Mouse (Mus musculus) embryonic stem cell, embryonic (primary cell): ENCODE measurements around the gene Dcaf4.

Experiments
- CTCF ChIA-PET, 4 experiments: fragments of 300-600 bp in 2 of 4; fragments of 350-600 bp in 2 of 4; sonication (Branson Sonifier 250); formaldehyde crosslinking; loops; one replicate each; lab custom pipeline; 2022; ENCODE audit warnings: inconsistent platforms in 2 of 4; lab: Charles Lee
- POLR2A ChIA-PET, 4 experiments: fragments of 300-600 bp in 2 of 4; fragments of 350-600 bp in 2 of 4; sonication (Branson Sonifier 250); formaldehyde crosslinking; loops; one replicate each; lab custom pipeline; 2022; ENCODE audit warnings: antibody characterized with exemption in 4 of 4, inconsistent platforms in 1 of 4; lab: Charles Lee

Dcaf4 gene

GRCm38 (mm10) chr12:83489748-83490147 is 30.5 kb upstream of the Dcaf4 start:
- ChIA-PET POLR2A (no interaction called here), CTCF (interaction anchor here in 2 of 4 experiments (0.6 to 1.8 kb wide), 3 partner anchors 375 to 413 kb away, joined by 4 to 6 read pairs (median 4); no protein-coding TSS in a partner anchor)

- ChIA-PET POLR2A (interaction anchor here in 2 of 4 experiments (0.8 to 1.4 kb wide), 3 partner anchors 182 to 379 kb away, joined by 3 to 4 read pairs (median 3); no protein-coding TSS in a partner anchor), CTCF (interaction anchor here in 3 of 4 experiments (0.6 to 1.8 kb wide), 7 partner anchors 10 to 379 kb away, joined by 3 to 6 read pairs (median 4); no protein-coding TSS in a partner anchor)
These were observed 28.7 kb upstream of the Dcaf4 start for GRCm38 (mm10) chr12:83491609-83492008.

GRCm38 (mm10) chr12:83492808-83493207 is 27.5 kb upstream of the Dcaf4 start:
- POLR2A ChIA-PET = interaction anchor here in 1 of 4 experiments (0.7 to 0.8 kb wide), 3 partner anchors 14 to 191 kb away, joined by 3 read pairs; no protein-coding TSS in a partner anchor
- CTCF ChIA-PET = no interaction called here

- ChIA-PET POLR2A (interaction anchor here in 1 of 4 experiments (0.6 to 1.3 kb wide), 4 partner anchors 8 to 651 kb away, joined by 3 to 4 read pairs (median 3); no protein-coding TSS in a partner anchor), CTCF (interaction anchor here (0.6 to 1.4 kb wide), 7 partner anchors 9 to 1325 kb away, joined by 3 to 5 read pairs (median 3); no protein-coding TSS in a partner anchor)
These were observed 26.1 kb upstream of the Dcaf4 start for GRCm38 (mm10) chr12:83494196-83494595.

GRCm38 (mm10) chr12:83495248-83495960 is 24.9 kb upstream of the Dcaf4 start:
- CTCF ChIA-PET = interaction anchor here in 3 of 4 experiments (0.5 to 1.4 kb wide), 9 partner anchors 8 to 1330 kb away, joined by 3 to 15 read pairs (median 5); partner anchors contain the start of gene Dpf3 (in 1 of the 3)
- POLR2A ChIA-PET = interaction anchor here in 2 of 4 experiments (0.5 to 2.0 kb wide), 4 partner anchors 9 to 185 kb away, joined by 3 to 9 read pairs (median 4); no protein-coding TSS in a partner anchor

GRCm38 (mm10) chr12:83495961-83496282 is 24.3 kb upstream of the Dcaf4 start:
- ChIA-PET POLR2A (interaction anchor here in 3 of 4 experiments (0.5 to 2.0 kb wide), 9 partner anchors 10 to 425 kb away, joined by 3 to 9 read pairs (median 5); no protein-coding TSS in a partner anchor), CTCF (interaction anchor here in 3 of 4 experiments (0.6 to 1.1 kb wide), 11 partner anchors 9 to 1637 kb away, joined by 3 to 15 read pairs (median 5); partner anchors contain the start of gene Dpf3 (in 1 of the 3))

- CTCF ChIA-PET = interaction anchor here in 3 of 4 experiments (0.6 to 2.0 kb wide), 12 partner anchors 9 to 1637 kb away, joined by 3 to 15 read pairs (median 5); partner anchors contain the start of gene Dpf3 (in 1 of the 3)
- POLR2A ChIA-PET = interaction anchor here in 3 of 4 experiments (0.6 to 2.0 kb wide), 7 partner anchors 11 to 425 kb away, joined by 4 to 9 read pairs (median 5); no protein-coding TSS in a partner anchor
These were observed 23.9 kb upstream of the Dcaf4 start for GRCm38 (mm10) chr12:83496336-83496735.

GRCm38 (mm10) chr12:83496736-83497135 is 23.5 kb upstream of the Dcaf4 start:
- CTCF ChIA-PET = interaction anchor here in 2 of 4 experiments (0.6 to 2.0 kb wide), 7 partner anchors 20 to 1638 kb away, joined by 3 to 6 read pairs (median 4); no protein-coding TSS in a partner anchor
- POLR2A ChIA-PET = interaction anchor here in 3 of 4 experiments (0.6 to 2.0 kb wide), 7 partner anchors 12 to 424 kb away, joined by 4 to 9 read pairs (median 5); no protein-coding TSS in a partner anchor

GRCm38 (mm10) chr12:83497959-83498358 is 22.3 kb upstream of the Dcaf4 start:
- ChIA-PET CTCF (interaction anchor here in 2 of 4 experiments (0.5 to 2.0 kb wide), 4 partner anchors 161 to 398 kb away, joined by 3 to 5 read pairs (median 4); no protein-coding TSS in a partner anchor), POLR2A (no interaction called here)

- ChIA-PET CTCF (interaction anchor here in 1 of 4 experiments (0.6 kb wide), 1 partner anchor 65 kb away, joined by 4 read pairs; no protein-coding TSS in a partner anchor), POLR2A (no interaction called here)
These were observed 21.0 kb upstream of the Dcaf4 start for GRCm38 (mm10) chr12:83499256-83499655.

GRCm38 (mm10) chr12:83502190-83502589 is 18.1 kb upstream of the Dcaf4 start:
- ChIA-PET CTCF (interaction anchor here in 2 of 4 experiments (0.7 kb wide), 2 partner anchors 618 to 900 kb away, joined by 4 to 7 read pairs; no protein-coding TSS in a partner anchor), POLR2A (no interaction called here)

GRCm38 (mm10) chr12:83506543-83506942 is 13.7 kb upstream of the Dcaf4 start:
- ChIA-PET POLR2A (no interaction called here), CTCF (no interaction called here)

GRCm38 (mm10) chr12:83510586-83510985 is 9.7 kb upstream of the Dcaf4 start:
- ChIA-PET POLR2A (interaction anchor here in 3 of 4 experiments (0.6 to 1.5 kb wide), 5 partner anchors 10 to 475 kb away, joined by 3 to 5 read pairs (median 5); no protein-coding TSS in a partner anchor), CTCF (interaction anchor here in 3 of 4 experiments (0.6 to 0.9 kb wide), 3 partner anchors 89 to 207 kb away, joined by 3 to 5 read pairs (median 4); no protein-coding TSS in a partner anchor)

- ChIA-PET POLR2A (interaction anchor here in 2 of 4 experiments (0.5 to 1.0 kb wide), 5 partner anchors 10 to 1555 kb away, joined by 3 to 4 read pairs (median 3); no protein-coding TSS in a partner anchor), CTCF (no interaction called here)
These were observed 7.5 kb upstream of the Dcaf4 start for GRCm38 (mm10) chr12:83512783-83513182.

- ChIA-PET CTCF (no interaction called here), POLR2A (interaction anchor here in 2 of 4 experiments (0.6 to 1.0 kb wide), 4 partner anchors 9 to 441 kb away, joined by 3 to 4 read pairs (median 4); no protein-coding TSS in a partner anchor)
These were observed 7.1 kb upstream of the Dcaf4 start for GRCm38 (mm10) chr12:83513185-83513584.

- POLR2A ChIA-PET = interaction anchor here in 1 of 4 experiments (1.1 kb wide), 1 partner anchor 118 kb away, joined by 3 read pairs; no protein-coding TSS in a partner anchor
- CTCF ChIA-PET = no interaction called here
These were observed 6.0 kb upstream of the Dcaf4 start for GRCm38 (mm10) chr12:83514216-83514615.

- ChIA-PET CTCF (interaction anchor here in 1 of 4 experiments (0.6 kb wide), 1 partner anchor 21 kb away, joined by 6 read pairs; no protein-coding TSS in a partner anchor), POLR2A (interaction anchor here (0.7 to 1.9 kb wide), 8 partner anchors 9 to 1211 kb away, joined by 3 to 7 read pairs (median 3); partner anchors contain the start of gene Zfyve1 (in 2 of the 4))
These were observed 2.7 kb upstream of the Dcaf4 start for GRCm38 (mm10) chr12:83517580-83517979.

GRCm38 (mm10) chr12:83521083-83521482 is 817 bp downstream of the Dcaf4 start:
- ChIA-PET CTCF (interaction anchor here in 1 of 4 experiments (0.9 to 1.0 kb wide), 3 partner anchors 8 to 111 kb away, joined by 3 read pairs; partner anchors contain the start of gene Zfyve1), POLR2A (interaction anchor here (0.9 to 1.9 kb wide), 20 partner anchors 10 to 167 kb away, joined by 3 to 7 read pairs (median 4); partner anchors contain the start of genes Zfyve1 (in 2 of the 4), Psen1 (in 1 of the 4) and Rbm25 (in 1 of the 4))
